20 mouse cellular contexts compared by ENCODE assay signal in genomic region chr10:6298682-6299081, GRCm38 (mm10).
DNase-seq lines count a peak whose midpoint lies in the region; ATAC-seq lines count a peak whose summit lies in the region.
"Had no signal": no experiment of that assay in that cellular context is flagged by ENCODE, and none has a peak within 500 bp of the region (broad histone marks: within the 10 kb centered on the region; RNA-seq: fewer than 3 reads in every experiment).

No protein-coding gene starts in this region.

- no peak overlapping the region for H3K4me2 ChIP-seq in midbrain, embryonic 14.5 days (ENCODE audit: low read length)
- H3K4me2 ChIP-seq: heart, embryonic 15.5 days; midbrain, embryonic 12.5 days; neural tube, embryonic 12.5 days had no signal

- H3K27ac ChIP-seq in midbrain, embryonic 14.5 days (replicated peaks; ENCODE audit: low read depth, low read length): no peak overlapping the region
- H3K27ac ChIP-seq: heart, embryonic 15.5 days; left cerebral cortex, adult 2 months; midbrain, embryonic 12.5 days; neural tube, embryonic 12.5 days had no signal

- no peaks in the 10 kb centered on the region for H3K36me3 ChIP-seq in midbrain, embryonic 14.5 days (ENCODE audit: control insufficient read depth, insufficient read depth, low read length)
- H3K36me3 ChIP-seq: heart, embryonic 15.5 days; midbrain, embryonic 12.5 days; neural tube, embryonic 12.5 days had no signal

- H3K9me3 ChIP-seq in midbrain, embryonic 14.5 days (ENCODE audit: control insufficient read depth, low read length): no peaks in the 10 kb centered on the region
- H3K9me3 ChIP-seq: heart, embryonic 15.5 days; midbrain, embryonic 12.5 days; neural tube, embryonic 12.5 days had no signal

- ATAC-seq in frontal cortex, adult (ENCODE audit: low TSS enrichment): 0 out of 2 replicates have a peak, but pooled peaks have one; percentile 39
- no peak for ATAC-seq in midbrain, embryonic 14.5 days (ENCODE audit: low FRiP score, low TSS enrichment)
- ATAC-seq: hindbrain, embryonic 16.5 days; intestine, embryonic 16.5 days; lung, postnatal 0 days had no signal

- 80% methylated on average over 2 of the region's 2 CpGs for WGBS in midbrain, embryonic 14.5 days

- no peak for DNase-seq in frontal cortex, postnatal 36 days (ENCODE audit: low spot score in 2 of 2)
- DNase-seq in cerebellum, adult 18-20 months: peak; percentile 26 to 31
- peak; percentile 44 to 58 for DNase-seq in cerebellum, postnatal 25 days
- no peak for DNase-seq in spleen, postnatal 36 days (ENCODE audit: low spot score in 2 of 2)
- DNase-seq in midbrain, embryonic 14.5 days: no peak
- DNase-seq in retina, embryonic 14.5 days (ENCODE audit: low spot score): no peak
- DNase-seq: B cell, adult 2 months; gastrocnemius, postnatal 25 days; kidney, postnatal 36 days; left cerebral cortex, postnatal 4 days; liver; thymus, postnatal 36 days had no signal

- H3K4me3 ChIP-seq in midbrain, embryonic 14.5 days (replicated peaks; ENCODE audit: low read depth, low read length): no peak overlapping the region
- H3K4me3 ChIP-seq: heart, embryonic 15.5 days; left cerebral cortex, adult 2 months; midbrain, embryonic 12.5 days; neural tube, embryonic 12.5 days had no signal

- H3K4me1 ChIP-seq in midbrain, embryonic 14.5 days (ENCODE audit: control insufficient read depth, insufficient read depth, low read length): no peaks in the 10 kb centered on the region
- H3K4me1 ChIP-seq: heart, embryonic 15.5 days; midbrain, embryonic 12.5 days; neural tube, embryonic 12.5 days had no signal

- no peaks in the 10 kb centered on the region for H3K27me3 ChIP-seq in midbrain, embryonic 14.5 days (ENCODE audit: control insufficient read depth, insufficient read depth, low read length)
- H3K27me3 ChIP-seq: heart, embryonic 15.5 days; midbrain, embryonic 12.5 days; neural tube, embryonic 12.5 days had no signal

- H3K9ac ChIP-seq in midbrain, embryonic 14.5 days (replicated peaks; ENCODE audit: low read length): no peak overlapping the region
- H3K9ac ChIP-seq: heart, embryonic 15.5 days; midbrain, embryonic 12.5 days; neural tube, embryonic 12.5 days had no signal

Comparison
In these comparisons a context has a peak if more than half of its experiments do, and no peak if none do; other contexts are left out.
1. DNase-seq: peak in cerebellum, adult 18-20 months (2 of 2) and cerebellum, postnatal 25 days (2 of 2); none in frontal cortex, postnatal 36 days (0 of 2), spleen, postnatal 36 days (0 of 2), midbrain, embryonic 14.5 days (single experiment) and retina, embryonic 14.5 days (single experiment).